Mouse (Mus musculus): ENCODE data around the gene Cd300lg. TPM values are rescaled to one million over a fixed set of nuclear protein-coding genes. Genes with fewer than 3 reads are reported as not detected.

Gene Cd300lg
- total RNA-seq, 2 experiments from 2014 or later = 12.8 to 13.2 TPM

DNA sequence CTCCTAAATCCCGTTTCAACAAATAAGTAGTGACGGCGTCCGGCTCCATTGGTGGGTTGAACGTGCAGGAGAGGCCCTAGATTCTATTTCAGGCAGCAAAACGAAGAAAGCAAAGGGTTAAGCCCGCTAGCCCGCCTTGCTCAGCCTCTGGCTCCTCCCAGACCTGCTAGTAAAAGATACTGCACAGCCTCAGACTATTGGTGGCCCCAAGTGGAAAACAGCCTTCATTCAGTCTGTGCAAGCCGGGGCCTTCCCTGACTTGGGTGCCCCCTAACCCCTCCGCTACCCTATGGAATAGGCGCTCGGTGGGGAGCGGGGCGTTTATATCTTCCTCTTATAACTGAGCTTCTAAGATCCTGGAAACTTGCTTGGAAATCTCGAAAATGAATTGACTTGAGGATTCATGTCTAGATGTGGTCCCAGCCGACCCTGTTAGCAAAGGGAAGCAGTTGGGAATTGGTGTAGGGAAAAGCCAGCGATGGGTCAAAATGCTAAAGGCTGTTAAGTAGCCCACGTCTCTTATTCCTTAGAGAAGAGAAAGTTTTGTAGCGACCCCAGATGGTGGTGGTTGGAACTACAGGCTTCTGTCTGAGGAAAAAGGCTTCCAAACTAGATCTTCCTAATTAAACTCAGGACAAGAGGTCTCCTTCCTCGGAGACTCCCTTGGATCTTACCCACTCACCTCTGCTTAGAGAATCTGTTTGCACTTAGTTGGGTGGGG is 47.9 kb downstream of the Cd300lg start:
- DNase-seq (ENCODE audit: low spot score in 2 of 2) = peak in 1 of 2 experiments; percentile 60

DNA sequence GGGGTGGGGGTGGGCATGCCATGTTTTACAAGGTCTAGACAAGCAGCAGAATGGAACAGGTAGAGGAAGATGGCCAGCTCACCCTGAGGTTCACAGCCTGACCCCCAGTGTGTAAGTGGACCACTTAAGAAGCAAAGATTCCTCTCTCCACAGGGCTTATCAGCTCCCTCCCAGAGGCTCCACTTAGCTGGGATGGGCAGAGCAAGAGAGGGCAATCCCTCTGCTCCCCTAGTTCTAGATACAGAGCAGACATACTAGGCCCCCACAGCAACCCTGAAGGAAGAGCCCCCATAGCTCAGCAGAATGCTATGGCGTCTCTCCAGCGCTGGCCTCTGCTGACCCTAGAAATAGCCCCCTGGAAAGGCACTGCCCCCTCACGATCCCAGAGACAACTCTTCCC is 54.4 kb downstream of the Cd300lg start:
- DNase-seq (ENCODE audit: low spot score in 2 of 2) = no peak

DNA sequence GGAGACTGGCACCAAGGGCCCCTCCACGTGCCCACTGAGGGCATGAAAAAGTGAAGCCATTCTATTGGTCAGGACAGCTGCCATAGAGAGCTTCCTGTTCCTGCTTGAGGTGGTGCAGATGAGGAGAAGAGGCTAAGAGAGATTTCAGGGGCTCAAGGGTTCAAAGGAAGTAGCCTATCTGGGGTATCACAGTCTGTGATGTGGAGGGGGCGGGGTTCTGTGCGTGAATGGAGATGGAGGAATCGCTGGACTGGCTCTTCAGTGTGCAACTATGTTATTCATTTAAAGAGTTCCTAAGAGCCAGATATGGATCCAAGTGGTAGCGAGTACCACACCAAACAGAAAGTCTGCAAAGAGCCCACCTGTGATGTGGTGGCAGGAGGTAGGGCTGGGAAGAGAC is 55.1 kb downstream of the Cd300lg start:
- no peak for DNase-seq (ENCODE audit: low spot score in 2 of 2)

DNA sequence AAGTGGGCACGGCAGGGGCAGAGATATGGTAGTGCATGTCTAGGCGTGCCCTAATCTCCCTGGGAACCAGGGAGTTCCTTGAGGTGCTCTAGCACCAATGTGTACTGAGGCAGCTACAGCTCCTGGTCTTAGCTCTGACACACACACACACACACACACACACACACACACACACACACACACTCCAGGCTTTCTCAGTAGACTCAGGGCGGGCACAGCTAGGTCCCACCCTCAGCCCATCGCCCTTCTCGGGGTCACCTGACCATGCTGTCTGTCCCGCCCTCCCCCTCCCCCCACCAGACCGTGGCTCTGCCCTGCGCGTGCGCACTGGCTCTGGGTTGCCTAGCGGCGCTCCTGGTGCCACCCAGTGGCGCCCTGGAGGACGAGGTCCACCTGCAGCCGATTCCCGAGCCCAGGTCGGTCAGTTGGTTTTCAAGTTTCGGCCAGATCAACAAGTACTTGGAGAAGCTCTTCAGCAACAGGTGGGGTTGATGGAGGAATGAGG is 55.6 kb downstream of the Cd300lg start:
- DNase-seq (ENCODE audit: low spot score in 2 of 2) = peak; percentile 47 to 51

DNA sequence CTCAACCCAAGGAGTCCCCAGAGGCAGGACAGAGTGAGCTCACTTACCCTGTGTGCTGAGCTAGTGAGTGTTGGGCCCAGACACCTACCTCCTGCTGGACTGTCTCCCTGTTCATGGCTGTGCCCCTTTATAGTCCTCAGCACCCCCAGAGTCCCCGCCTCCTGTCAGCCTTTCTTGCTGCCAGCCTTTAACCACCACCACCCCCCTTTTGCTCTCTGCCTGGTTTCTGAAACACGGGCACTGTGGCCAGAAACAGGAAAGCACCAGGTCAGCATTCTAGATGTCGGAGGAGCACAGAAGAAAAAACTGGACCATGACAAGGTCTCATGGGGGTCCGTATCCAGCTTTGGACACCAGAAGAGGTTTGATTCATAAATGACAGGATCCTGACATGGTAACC is 59.9 kb downstream of the Cd300lg start, which contains the start of gene Ppy:
Ppy (minus strand) TSS at position 101 of the 400 bp plus-strand sequence.
- DNase-seq (ENCODE audit: low spot score in 2 of 2) = no peak

DNA sequence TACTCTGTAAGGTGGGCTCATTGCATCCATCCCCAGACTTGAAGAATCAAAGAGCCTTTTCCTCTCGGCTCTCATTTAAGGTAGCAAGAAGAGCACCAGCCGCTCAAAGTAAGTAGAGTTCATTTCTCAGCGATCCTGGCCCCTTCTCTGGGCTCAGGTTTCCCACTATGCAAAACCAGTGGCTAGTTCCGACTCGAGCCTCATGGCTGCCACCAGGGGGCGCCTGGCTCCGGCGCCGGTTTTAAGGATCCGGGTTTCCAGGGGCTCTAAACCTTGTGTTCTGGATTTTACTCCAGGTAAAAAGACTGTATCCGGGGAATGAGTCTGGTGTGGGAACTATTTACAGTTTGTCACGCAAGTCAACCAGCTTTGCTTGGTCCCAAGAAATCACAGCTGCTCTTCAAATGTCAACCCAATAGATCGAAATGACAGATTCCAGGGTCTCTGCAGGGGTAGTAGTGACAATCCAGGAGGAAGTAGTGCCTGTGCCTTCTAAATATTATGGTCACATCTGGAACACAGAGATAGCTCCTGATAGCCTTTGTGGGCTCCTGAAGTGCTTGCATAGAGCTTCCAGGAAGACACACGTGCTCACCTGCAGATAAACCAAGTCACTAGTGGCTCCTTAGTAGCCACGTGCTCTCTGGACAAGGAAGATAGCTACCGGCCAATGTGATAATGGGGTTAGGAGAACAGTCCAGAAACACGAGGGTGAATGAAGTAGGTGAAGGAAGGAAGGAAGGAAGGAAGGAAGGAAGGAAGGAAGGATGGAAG is 61.4 kb downstream of the Cd300lg start:
- DNase-seq (ENCODE audit: low spot score in 2 of 2) = peak; percentile 65 to 68

Other genes starting within 250 kb of the Cd300lg start
- 10 to 100 TPM; 17.7 to 20.4 TPM for gene Meox1, start 147.1 kb upstream of the Cd300lg start, total RNA-seq (2021)
- gene Sost, start 74.5 kb upstream of the Cd300lg start, total RNA-seq (2021) = under 1 TPM in 1 of 2 experiments, not detected in 1; 0.16 TPM
- gene Cfap97d1, start 57.2 kb upstream of the Cd300lg start, total RNA-seq (2021) = not detected
- gene Dusp3, start 54.5 kb upstream of the Cd300lg start, total RNA-seq (2021) = 100 to 1,000 TPM; 140 to 145 TPM
- 10 to 100 TPM; 55.8 to 95.9 TPM for gene Mpp3, start 13.0 kb upstream of the Cd300lg start, total RNA-seq (2021)
- 1 to 10 TPM; 1.7 to 2.5 TPM for gene Mpp2, start 47.0 kb downstream of the Cd300lg start, total RNA-seq (2021)
- not detected for gene Ppy, start 59.8 kb downstream of the Cd300lg start, total RNA-seq (2021)
- not detected for gene Pyy, start 66.3 kb downstream of the Cd300lg start, total RNA-seq (2021)
- under 1 TPM in 1 of 2 experiments, not detected in 1; 0.13 TPM for gene Nags, start 104.0 kb downstream of the Cd300lg start, total RNA-seq (2021)
- gene Tmem101, start 114.9 kb downstream of the Cd300lg start, total RNA-seq (2021) = 10 to 100 TPM; 15.1 to 16.1 TPM
- gene Lsm12, start 143.8 kb downstream of the Cd300lg start, total RNA-seq (2021) = 10 to 100 TPM; 75.1 to 78.3 TPM
- gene G6pc3, start 148.1 kb downstream of the Cd300lg start, total RNA-seq (2021) = 10 to 100 TPM; 28.1 to 32.0 TPM
- 100 to 1,000 TPM; 110 to 112 TPM for gene Hdac5, start 188.7 kb downstream of the Cd300lg start, total RNA-seq (2021)
- 1 to 10 TPM; 2.3 to 2.6 TPM for gene BC030867, start 207.4 kb downstream of the Cd300lg start, total RNA-seq (2021)
- 10 to 100 TPM; 25.7 to 31.1 TPM for gene Asb16, start 227.2 kb downstream of the Cd300lg start, total RNA-seq (2021)
- gene Tmub2, start 243.4 kb downstream of the Cd300lg start, total RNA-seq (2021) = 10 to 100 TPM; 25.9 to 26.3 TPM